Mouse (Mus musculus): ENCODE measurements around the gene Eya3. TPM values are rescaled to one million over a fixed set of nuclear protein-coding genes. Genes with fewer than 3 reads are reported as not detected.

The Eya3 gene
- total RNA-seq, 1 experiment from 2014 or later, result 18.3 TPM

Other genes with a start within 250 kb of the Eya3 start
- 15.0 and 17.9 TPM in 2 replicates for gene Phactr4, start 216.5 kb upstream of the Eya3 start, total RNA-seq (2017)
- gene Med18, start 175.1 kb upstream of the Eya3 start, total RNA-seq (2017), result 16.4 and 17.8 TPM in 2 replicates
- 1.6 and 3.2 TPM in 2 replicates for gene Sesn2, start 128.5 kb upstream of the Eya3 start, total RNA-seq (2017)
- 1,728 and 2,046 TPM in 2 replicates for gene Atpif1, start 105.3 kb upstream of the Eya3 start, total RNA-seq (2017)
- gene Dnajc8, start 103.4 kb upstream of the Eya3 start, total RNA-seq (2017), result 412 and 457 TPM in 2 replicates
- gene Ptafr, start 74.9 kb upstream of the Eya3 start, total RNA-seq (2017), result 2.1 TPM in 2 replicates
- gene Xkr8, start 93.6 kb downstream of the Eya3 start, total RNA-seq (2017), result 2.6 and 4.1 TPM in 2 replicates
- 0.50 TPM in 1 of 2 replicates, not detected in the other for gene Smpdl3b, start 118.3 kb downstream of the Eya3 start, total RNA-seq (2017)
- 52.9 and 63.8 TPM in 2 replicates for gene Rpa2, start 129.3 kb downstream of the Eya3 start, total RNA-seq (2017)
- 9.9 and 12.0 TPM in 2 replicates for gene Themis2, start 157.4 kb downstream of the Eya3 start, total RNA-seq (2017)
- gene Ppp1r8, start 204.2 kb downstream of the Eya3 start, total RNA-seq (2017), result 61.5 and 77.1 TPM in 2 replicates
- 35.6 and 40.6 TPM in 2 replicates for gene Stx12, start 245.5 kb downstream of the Eya3 start, total RNA-seq (2017)